Mouse (Mus musculus): ENCODE data around the gene Elane.

DNA sequence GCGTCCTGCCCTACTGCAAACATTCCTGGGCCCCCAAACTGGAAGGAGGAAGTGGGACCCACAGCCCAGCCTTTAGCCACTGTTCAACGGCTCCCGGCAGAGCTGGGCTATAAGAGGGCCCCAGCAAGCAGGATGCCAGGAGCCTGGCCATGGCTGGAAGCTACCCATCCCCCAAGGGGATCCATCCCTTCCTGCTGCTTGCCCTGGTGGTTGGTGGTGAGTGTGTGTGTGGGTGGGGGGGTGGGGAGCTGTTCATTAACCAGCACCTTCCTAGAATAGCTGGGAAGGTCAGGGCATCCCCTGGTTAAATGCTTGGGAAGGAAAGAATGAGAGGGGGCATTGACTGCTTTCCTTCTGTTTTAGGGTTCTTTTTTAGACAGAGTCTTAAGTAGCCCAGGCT, 6.5 kb upstream of the Elane start:
- no peak for TF ChIP-seq CTCF (IDR thresholded peaks at IDR 0.05; ENCODE audit: low read depth, low read length)
- no peak for TF ChIP-seq POLR2A (IDR thresholded peaks at IDR 0.05; ENCODE audit: borderline replicate concordance, low read depth, low read length)
